Mouse (Mus musculus): ENCODE results near the gene Tyms.
"Not testable (repeated sequence)": the region's sequence is repeated elsewhere in the genome, so short reads cannot be mapped to it uniquely, and the experiment has no call there.

Tyms gene

DNA sequence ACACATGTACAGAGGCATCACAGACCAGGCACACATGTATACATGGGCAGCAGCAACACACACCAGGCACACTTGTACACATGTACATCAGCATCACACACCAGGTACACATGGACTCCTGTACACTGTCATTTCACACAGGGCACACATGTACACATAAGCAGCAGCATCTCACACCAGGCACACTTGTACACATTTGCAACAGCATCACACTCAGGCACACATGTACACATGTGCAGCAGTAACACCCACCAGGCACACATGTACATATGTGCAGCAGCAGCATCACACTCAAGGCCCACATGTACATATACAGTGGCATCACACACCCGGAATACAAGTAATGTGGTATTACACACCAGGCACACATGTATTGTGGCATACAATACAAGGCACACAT, 24.8 kb upstream of the Tyms start:
- DNase-seq: no peak

GRCm38 (mm10) chr5:30095731-30096130, 22.3 kb upstream of the Tyms start:
- DNase-seq: no peak

GRCm38 (mm10) chr5:30094399-30094798, 21.0 kb upstream of the Tyms start:
- no peak for DNase-seq

GRCm38 (mm10) chr5:30092701-30093100, 19.3 kb upstream of the Tyms start:
- no peak for DNase-seq

- no peak for DNase-seq
Measured at GRCm38 (mm10) chr5:30072377-30072776, 1.0 kb downstream of the Tyms start.

- no peak for DNase-seq
Measured at GRCm38 (mm10) chr5:30071677-30072076, 1.7 kb downstream of the Tyms start.

GRCm38 (mm10) chr5:30067726-30068125, 5.7 kb downstream of the Tyms start:
- no peak for DNase-seq

- not testable (repeated sequence) for DNase-seq
Measured at GRCm38 (mm10) chr5:30059607-30060006, 13.8 kb downstream of the Tyms start.

- no peak for DNase-seq
Measured at GRCm38 (mm10) chr5:30058216-30058731, 15.1 kb downstream of the Tyms start.

- DNase-seq: peak; percentile 6
Measured at GRCm38 (mm10) chr5:30039841-30040240, 33.6 kb downstream of the Tyms start.

GRCm38 (mm10) chr5:30039324-30039723, 34.1 kb downstream of the Tyms start:
- DNase-seq: not testable (repeated sequence)

DNA sequence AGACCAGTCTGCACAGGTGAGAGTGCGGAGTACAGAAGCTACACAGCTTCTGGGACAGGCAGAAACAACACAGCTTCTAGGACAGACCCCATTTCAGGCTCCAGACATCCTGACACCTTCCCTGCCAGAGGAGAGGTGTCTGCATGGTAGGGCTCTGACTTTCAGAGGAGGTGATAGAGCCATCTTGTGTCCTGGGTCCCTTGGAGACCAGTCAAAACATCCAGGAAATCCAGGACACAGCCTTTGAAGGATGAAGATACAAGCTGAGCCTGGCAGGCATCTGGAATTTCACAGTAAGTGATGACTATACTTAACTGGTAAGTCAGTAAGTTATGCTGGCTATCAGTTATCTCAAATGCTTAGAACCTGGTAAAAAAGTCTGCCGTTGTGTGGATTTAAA, 36.3 kb downstream of the Tyms start:
- DNase-seq: not testable (repeated sequence)

DNA sequence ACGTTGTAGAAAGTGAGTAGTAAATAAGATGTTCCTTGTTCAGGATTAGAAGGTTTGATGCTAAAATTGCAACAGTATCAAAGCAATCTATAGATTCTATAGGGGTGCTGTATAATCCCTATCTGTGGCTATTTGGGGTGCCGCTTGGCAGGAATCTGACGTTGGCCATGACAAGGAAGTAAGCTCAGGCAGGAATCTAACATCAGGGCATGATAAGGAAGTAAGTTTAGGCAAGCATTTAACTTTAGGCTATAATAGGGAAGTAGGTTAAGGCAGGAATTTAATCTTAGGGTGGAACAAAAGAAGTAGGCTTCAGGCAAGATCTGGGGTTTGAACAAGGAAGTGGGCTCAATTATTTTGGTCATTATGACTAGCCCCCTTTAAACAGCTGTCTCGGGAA, 37.6 kb downstream of the Tyms start:
- not testable (repeated sequence) for DNase-seq

- DNase-seq: peak; percentile 13
Measured at GRCm38 (mm10) chr5:30014580-30014979, 58.8 kb downstream of the Tyms start.

DNA sequence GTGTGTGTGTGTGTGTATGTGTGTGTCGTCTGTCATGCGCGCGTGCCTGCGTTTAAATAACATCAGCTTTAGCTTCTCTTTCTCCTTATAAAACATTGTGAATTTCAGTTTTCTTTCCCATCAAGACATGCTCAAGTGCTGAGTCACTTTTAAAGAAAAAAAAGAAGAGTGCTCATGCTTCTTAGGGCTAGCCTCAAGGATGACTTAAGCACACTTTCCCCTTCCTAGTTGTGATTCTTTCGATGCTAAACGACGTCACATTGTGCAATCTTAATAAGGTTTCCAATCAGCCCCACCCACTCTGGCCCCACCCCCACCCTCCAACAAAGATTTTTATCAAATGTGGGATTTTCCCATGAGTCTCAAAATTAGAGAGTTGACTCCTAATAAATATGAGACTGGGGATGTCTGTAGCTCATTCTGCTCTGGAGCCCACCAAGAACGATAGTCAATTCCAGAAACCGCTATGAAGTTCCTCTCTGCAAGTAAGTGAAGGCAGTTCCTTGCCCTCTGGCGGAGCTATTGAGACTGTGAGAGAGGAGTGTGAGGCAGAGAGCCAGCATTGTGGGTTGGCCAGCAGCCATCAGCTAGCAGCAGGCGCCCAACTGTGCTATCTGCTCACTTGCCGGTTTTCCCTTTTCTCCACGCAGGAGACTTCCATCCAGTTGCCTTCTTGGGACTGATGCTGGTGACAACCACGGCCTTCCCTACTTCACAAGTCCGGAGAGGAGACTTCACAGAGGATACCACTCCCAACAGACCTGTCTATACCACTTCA, 60.5 kb downstream of the Tyms start, which contains the start of gene Il6:
Gene Il6 (plus strand): TSS at position 389 of the 778 bp plus-strand sequence.
- DNase-seq: peak; percentile 90
